Mouse (Mus musculus) ES-Bruce4 (cell line): Measurements from ENCODE around the gene Anxa9. TPM values are rescaled to one million over a fixed set of nuclear protein-coding genes. Genes with fewer than 3 reads are reported as not detected.

Experiments used
- H3K27ac ChIP-seq: 2 replicates; pipeline ENCODE4 v1.5.1; 2012; ENCODE audit warnings: low read length, inconsistent platforms; ENCODE audit not compliant: insufficient read depth
- H3K27me3 ChIP-seq: 2 replicates; pipeline ENCODE4 v1.6.1; 2012; ENCODE audit warnings: mild to moderate bottlenecking, low read length, inconsistent platforms; ENCODE audit not compliant: control insufficient read depth, poor library complexity, insufficient read depth, severe bottlenecking
- H3K36me3 ChIP-seq: 2 replicates; pipeline ENCODE4 v1.6.1; 2012; ENCODE audit warnings: inconsistent platforms, mild to moderate bottlenecking, low read length, moderate library complexity; ENCODE audit not compliant: control insufficient read depth, poor library complexity, insufficient read depth, severe bottlenecking
- H3K4me1 ChIP-seq: one replicate; pipeline ENCODE4 v1.8.1; 2011; ENCODE audit warnings: low read length; ENCODE audit not compliant: control insufficient read depth, insufficient read depth
- H3K4me3 ChIP-seq: 2 replicates; pipeline ENCODE4 v1.5.1; 2011; ENCODE audit warnings: low read depth, mild to moderate bottlenecking, low read length
- H3K9ac ChIP-seq: 2 replicates; pipeline ENCODE4 v1.6.1; 2012; ENCODE audit warnings: low read depth, mild to moderate bottlenecking, inconsistent platforms; ENCODE audit not compliant: poor library complexity, severe bottlenecking
- H3K9me3 ChIP-seq: replicated peaks from 2 replicates; pipeline ENCODE4 v1.6.1; 2012; ENCODE audit warnings: mild to moderate bottlenecking, low read length, inconsistent platforms; ENCODE audit not compliant: control insufficient read depth, poor library complexity, insufficient read depth, severe bottlenecking
- CTCF ChIP-seq: IDR thresholded peaks from one replicate; pipeline ENCODE4 v1.8.1; 2011; ENCODE audit warnings: low read depth, low read length
- EP300 ChIP-seq: IDR thresholded peaks from 2 replicates; pipeline ENCODE4 v1.6.1; 2011; ENCODE audit warnings: low read depth, low read length; ENCODE audit not compliant: insufficient read depth
- POLR2A ChIP-seq: IDR thresholded peaks from one replicate; pipeline ENCODE4 v1.8.1; 2011; ENCODE audit warnings: low read length; ENCODE audit not compliant: insufficient read depth
- polyA plus RNA-seq: library from polyadenylated mRNA; stranded (reverse); fragments of >200 nt; gene quantifications from 2 replicates; pipeline ENCODE4 v1.2.4, GENCODE M21; 2011; ENCODE audit warnings: low read depth; ENCODE audit not compliant: missing spikeins, insufficient read depth, insufficient read length

The Anxa9 gene
- polyA plus RNA-seq, 1 experiment: 1.9 TPM

DNA sequence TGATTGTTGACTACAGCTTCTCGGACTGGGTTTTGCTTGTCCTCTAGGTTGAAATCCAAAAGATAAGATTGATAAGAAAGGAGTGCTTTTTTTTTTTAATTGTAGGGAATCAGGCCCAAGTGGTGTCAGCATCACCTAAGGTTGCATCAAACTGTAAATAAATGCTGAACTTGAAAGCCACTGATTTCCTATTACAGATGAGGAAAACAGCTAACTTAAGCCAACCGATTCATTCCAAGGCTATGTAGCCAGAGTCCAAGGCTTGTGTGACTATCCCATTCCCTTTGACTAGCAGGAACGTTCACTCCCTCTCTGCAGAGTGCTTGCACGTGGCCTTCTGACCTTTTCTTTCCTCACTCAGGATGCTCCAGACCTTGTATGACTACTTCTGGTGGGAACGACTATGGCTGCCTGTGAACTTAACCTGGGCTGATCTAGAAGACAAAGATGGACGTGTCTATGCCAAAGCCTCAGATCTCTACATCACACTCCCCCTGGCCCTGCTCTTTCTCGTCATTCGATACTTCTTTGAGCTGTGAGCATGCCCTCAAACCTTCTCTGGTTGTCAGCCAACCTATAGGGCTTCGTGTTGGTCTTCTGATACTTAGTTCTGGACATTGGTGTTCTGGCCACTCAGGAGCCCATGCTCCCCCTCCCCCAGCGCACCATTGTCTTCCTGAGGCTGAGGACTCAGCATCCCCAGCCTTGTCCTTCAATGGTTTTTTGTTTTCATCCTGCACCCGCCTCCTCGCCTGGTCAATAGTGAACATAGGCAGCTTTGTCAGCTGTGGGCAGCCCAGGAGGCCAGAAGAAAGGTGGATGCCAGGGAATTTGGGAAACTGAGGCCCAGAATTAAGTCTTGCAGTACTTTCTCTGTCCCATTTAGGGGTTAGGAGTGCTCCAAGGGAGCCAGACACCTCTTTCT lies 13.0 kb upstream of the Anxa9 start:
- Histone ChIP-seq H3K4me3 (no peak overlapping the region), H3K36me3 (peaks cover 43% of the 10 kb centered on the region), H3K27ac (no peak overlapping the region), H3K4me1 (no peaks in the 10 kb centered on the region), H3K27me3 (no peaks in the 10 kb centered on the region), H3K9me3 (no peaks in the 10 kb centered on the region), H3K9ac (no peak overlapping the region)
- no peak for TF ChIP-seq EP300
- no peak for TF ChIP-seq POLR2A
- no peak for TF ChIP-seq CTCF

DNA sequence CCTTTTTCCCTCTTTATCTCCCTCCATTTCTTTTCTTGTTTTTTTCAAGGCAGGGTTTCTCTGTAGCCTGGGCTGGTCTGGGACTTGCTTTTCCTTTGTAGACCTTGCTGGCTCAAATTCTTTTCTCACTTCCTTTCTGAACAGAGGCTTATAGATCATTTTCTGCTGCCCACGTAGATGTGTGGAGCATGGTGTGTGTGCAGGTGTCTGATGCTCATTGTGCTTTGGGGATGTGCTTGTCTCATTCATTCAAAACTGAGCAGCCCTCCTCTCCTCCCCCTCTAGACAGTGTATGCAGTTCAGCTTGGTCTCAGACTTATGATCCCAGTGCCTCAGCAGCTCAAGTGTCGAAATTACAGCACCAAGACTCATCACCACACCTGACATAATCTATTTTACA lies 12.1 kb upstream of the Anxa9 start:
- no peaks in the 10 kb centered on the region for H3K9me3 ChIP-seq
- no peak overlapping the region for H3K9ac ChIP-seq
- peak overlapping the region; percentile 35 for H3K27ac ChIP-seq
- no peak overlapping the region for H3K4me3 ChIP-seq
- H3K27me3 ChIP-seq: no peaks in the 10 kb centered on the region
- H3K4me1 ChIP-seq: no peaks in the 10 kb centered on the region
- peaks cover 36% of the 10 kb centered on the region for H3K36me3 ChIP-seq
- TF ChIP-seq POLR2A (no peak), CTCF (no peak), EP300 (no peak)

DNA sequence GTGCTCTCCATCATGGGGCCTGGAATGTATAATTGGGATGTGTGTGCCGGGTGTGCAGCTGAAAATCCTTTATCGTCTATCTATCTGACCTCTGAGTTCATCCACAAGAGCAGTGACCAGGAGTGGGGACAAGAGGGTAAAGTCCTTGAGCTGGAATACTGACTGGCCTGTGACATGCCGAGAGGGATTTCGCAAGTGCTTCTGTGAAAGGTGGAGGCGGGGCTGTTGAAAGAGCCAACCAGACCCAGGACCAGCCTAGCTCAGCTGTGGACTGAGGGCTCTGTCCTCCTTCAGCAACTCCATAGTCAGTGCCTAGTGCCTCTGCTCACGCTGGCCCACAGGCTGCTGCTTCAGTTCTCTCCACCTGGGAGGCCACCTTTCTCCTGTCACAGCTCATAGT lies 11.6 kb upstream of the Anxa9 start:
- H3K27ac ChIP-seq: peak overlapping the region; percentile 85
- no peaks in the 10 kb centered on the region for H3K9me3 ChIP-seq
- H3K36me3 ChIP-seq: peaks cover 30% of the 10 kb centered on the region
- H3K27me3 ChIP-seq: no peaks in the 10 kb centered on the region
- H3K9ac ChIP-seq: peak overlapping the region; percentile 2
- H3K4me3 ChIP-seq: no peak overlapping the region
- H3K4me1 ChIP-seq: no peaks in the 10 kb centered on the region
- no peak for TF ChIP-seq EP300
- TF ChIP-seq POLR2A: no peak
- no peak for TF ChIP-seq CTCF

DNA sequence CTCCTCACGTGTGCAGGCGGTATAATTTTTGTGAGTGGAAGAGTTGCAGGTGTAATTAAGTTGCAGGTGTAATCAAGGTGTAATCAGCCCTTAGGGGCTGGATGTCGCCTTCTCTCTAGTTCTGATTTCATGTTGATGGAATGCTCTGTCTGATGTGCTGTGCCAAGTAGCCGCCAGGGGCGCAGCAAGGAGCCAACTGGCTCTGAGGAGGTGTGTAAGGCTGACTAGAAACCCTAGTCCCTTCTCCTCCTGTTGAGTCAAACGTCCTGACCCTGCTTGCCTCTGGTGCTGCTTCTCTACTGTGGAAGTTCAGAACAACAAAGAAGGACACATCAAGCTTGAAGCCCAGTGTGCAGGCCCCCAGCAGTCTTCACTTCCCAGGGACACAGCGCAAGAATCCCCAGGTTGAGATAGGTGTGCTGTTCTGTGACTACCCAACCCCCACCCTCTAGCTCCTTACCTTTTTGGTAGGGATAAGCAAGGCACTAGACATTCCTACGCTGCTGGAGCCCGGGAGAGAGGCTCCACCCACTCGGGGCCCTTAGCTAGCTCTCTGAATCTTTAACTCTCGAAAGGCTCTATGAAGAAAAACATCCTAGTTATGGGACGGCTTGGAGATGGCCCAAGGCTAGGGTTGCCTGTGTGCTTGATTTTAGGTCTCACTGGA lies 10.6 kb upstream of the Anxa9 start:
- Histone ChIP-seq H3K27me3 (no peaks in the 10 kb centered on the region), H3K4me1 (no peaks in the 10 kb centered on the region), H3K9me3 (no peaks in the 10 kb centered on the region), H3K27ac (peak overlapping the region; percentile 85), H3K36me3 (peaks cover 22% of the 10 kb centered on the region), H3K4me3 (peak overlapping the region; percentile 31), H3K9ac (peak overlapping the region; percentile 24)
- TF ChIP-seq EP300 (0 out of 2 replicates have a peak, but pooled peaks have one; percentile 24), CTCF (peak; percentile 78), POLR2A (no peak)

DNA sequence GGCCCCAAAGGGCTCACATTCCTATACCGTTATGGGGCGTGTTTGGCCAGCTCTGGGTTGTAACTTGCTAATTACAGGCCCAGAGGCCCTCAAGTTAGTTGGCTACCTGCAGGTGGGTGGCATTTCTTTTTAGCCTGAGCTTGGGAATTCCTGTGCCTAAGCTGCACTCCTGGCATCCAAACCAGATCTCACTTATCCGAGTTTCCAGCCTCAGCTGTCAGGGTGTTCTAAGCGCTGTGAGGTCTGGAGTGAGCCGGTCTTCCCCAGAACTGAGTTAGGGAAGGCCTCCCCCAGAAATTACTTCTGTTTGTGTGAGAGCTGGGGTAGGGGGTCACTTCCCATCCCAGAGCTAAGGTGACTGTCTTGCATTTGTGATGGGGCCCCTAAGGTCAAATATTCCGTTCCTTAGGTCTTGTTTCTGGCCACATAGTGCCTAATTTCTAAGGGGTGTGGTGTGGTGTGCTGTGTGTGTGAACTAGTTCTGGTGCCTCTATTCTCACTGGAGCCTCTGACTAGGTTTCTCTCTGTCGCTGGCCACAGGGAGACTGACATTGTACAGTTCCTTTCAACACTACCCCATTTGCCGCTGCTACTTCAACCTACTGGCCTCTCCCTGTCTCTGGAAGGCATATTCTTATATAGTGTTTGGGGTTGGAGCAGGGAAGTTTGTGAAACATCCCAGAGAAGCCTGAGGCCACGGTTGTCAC lies 9.0 kb upstream of the Anxa9 start:
- Histone ChIP-seq H3K27ac (peak overlapping the region; percentile 22), H3K4me3 (peak overlapping the region; percentile 84), H3K27me3 (no peaks in the 10 kb centered on the region), H3K4me1 (no peaks in the 10 kb centered on the region), H3K36me3 (peaks cover 8% of the 10 kb centered on the region), H3K9ac (peak overlapping the region; percentile 94), H3K9me3 (no peaks in the 10 kb centered on the region)
- TF ChIP-seq POLR2A (no peak), CTCF (no peak), EP300 (no peak)
